Mouse (Mus musculus) CH12.LX (cell line): Measurements from ENCODE around the gene Psma5. TPM values are rescaled to one million over a fixed set of nuclear protein-coding genes. Genes with fewer than 3 reads are reported as not detected.

Source experiments
- DNase-seq: peaks from one replicate; pipeline ENCODE4 v3.0.0-alpha.2; 2013; ENCODE audit errors: extremely low read depth
- H3K27ac ChIP-seq: 2 replicates; pipeline ENCODE4 v1.5.1; 2012; ENCODE audit warnings: low read depth, mild to moderate bottlenecking, control low read depth, moderate library complexity; ENCODE audit not compliant: insufficient read depth
- H3K27me3 ChIP-seq: replicated peaks from 2 replicates; pipeline ENCODE3; 2012; ENCODE audit warnings: inconsistent platforms
- H3K36me3 ChIP-seq, 2 experiments: replicated peaks in 1 of 2; 2 replicates each; pipeline versions ENCODE3 to v1.6.1; 2012; ENCODE audit warnings: inconsistent platforms in 1 of 2, low read length in 1 of 2, mild to moderate bottlenecking in 1 of 2, mixed read lengths in 1 of 2, moderate library complexity in 1 of 2; ENCODE audit not compliant: control insufficient read depth in 1 of 2, insufficient read depth in 1 of 2
- H3K4me1 ChIP-seq, 2 experiments: 2 replicates each; pipeline ENCODE4 v1.6.1; 2012; ENCODE audit warnings: inconsistent platforms in 1 of 2, moderate library complexity in 1 of 2; ENCODE audit not compliant: insufficient read depth in 2 of 2, control insufficient read depth in 1 of 2
- H3K4me2 ChIP-seq: 2 replicates; pipeline ENCODE4 v1.6.1; 2012; ENCODE audit warnings: low read depth, mild to moderate bottlenecking, control low read depth; ENCODE audit not compliant: poor library complexity, insufficient read depth, severe bottlenecking
- H3K4me3 ChIP-seq, 3 experiments: fragments of 150-350 bp in 1 of 3; sonication (generic) in 1 of 3; replicated peaks in 1 of 3; 2 replicates each; pipeline versions ENCODE3 to v1.5.1; 2011 to 2012; ENCODE audit warnings: low read depth in 2 of 3, low read length in 2 of 3, mild to moderate bottlenecking in 2 of 3, moderate library complexity in 2 of 3, control low read depth in 1 of 3, improper control_type of control experiment in 1 of 3, inconsistent platforms in 1 of 3, mixed read lengths in 1 of 3; ENCODE audit not compliant: poor library complexity in 1 of 3
- H3K79me2 ChIP-seq: replicated peaks from 2 replicates; pipeline ENCODE4 v1.6.1; 2012; ENCODE audit warnings: mild to moderate bottlenecking, moderate library complexity; ENCODE audit not compliant: control insufficient read depth, poor library complexity, insufficient read depth, severe bottlenecking; ENCODE audit errors: extremely low read depth
- H3K9ac ChIP-seq: 2 replicates; pipeline ENCODE4 v1.6.1; 2012; ENCODE audit warnings: low read depth, mild to moderate bottlenecking, control low read depth, moderate library complexity; ENCODE audit not compliant: insufficient read depth
- H3K9me3 ChIP-seq: replicated peaks from 2 replicates; pipeline ENCODE3; 2012; ENCODE audit warnings: low read length, inconsistent platforms, mixed read lengths
- CHD2 ChIP-seq: IDR thresholded peaks from 2 replicates; pipeline ENCODE4 v1.6.1; 2011; ENCODE audit warnings: low read length, improper control_type of control experiment
- CTCF ChIP-seq, 2 experiments: IDR thresholded peaks in 1 of 2; conservative IDR thresholded peaks in 1 of 2; 2 replicates each; pipeline ENCODE4 v1.5.1; 2011 to 2012; ENCODE audit warnings: low read depth in 2 of 2, low read length in 2 of 2, improper control_type of control experiment in 1 of 2, inconsistent platforms in 1 of 2, mild to moderate bottlenecking in 1 of 2, moderate library complexity in 1 of 2
- GABPA ChIP-seq: IDR thresholded peaks from 2 replicates; pipeline ENCODE4 v1.6.1; 2012; ENCODE audit warnings: low read depth, low read length, improper control_type of control experiment, inconsistent platforms; ENCODE audit not compliant: insufficient replicate concordance
- JUN ChIP-seq: IDR thresholded peaks from 2 replicates; pipeline ENCODE4 v1.6.1; 2011; ENCODE audit warnings: low read depth, mild to moderate bottlenecking, low read length, improper control_type of control experiment, moderate library complexity; ENCODE audit not compliant: insufficient read depth
- MAFK ChIP-seq: IDR thresholded peaks from 2 replicates; pipeline ENCODE4 v1.6.1; 2011; ENCODE audit warnings: low read length, improper control_type of control experiment; ENCODE audit not compliant: insufficient replicate concordance
- MAX ChIP-seq: IDR thresholded peaks from 2 replicates; pipeline ENCODE4 v1.6.1; 2011; ENCODE audit warnings: low read length, improper control_type of control experiment
- MEF2A ChIP-seq: IDR thresholded peaks from 2 replicates; pipeline ENCODE4 v1.6.1; 2014; ENCODE audit warnings: low read depth, mild to moderate bottlenecking, inconsistent platforms, low read length, improper control_type of control experiment, borderline replicate concordance
- MXI1 ChIP-seq: IDR thresholded peaks from 2 replicates; pipeline ENCODE4 v1.6.1; 2011; ENCODE audit warnings: mild to moderate bottlenecking, low read depth, low read length, improper control_type of control experiment
- NELFE ChIP-seq: IDR thresholded peaks from 2 replicates; pipeline ENCODE4 v1.6.1; 2011; ENCODE audit warnings: low read depth, low read length, improper control_type of control experiment
- PAX5 ChIP-seq: IDR thresholded peaks from 2 replicates; pipeline ENCODE4 v1.6.1; 2012; ENCODE audit warnings: low read length, inconsistent platforms, mixed read lengths
- RAD21 ChIP-seq: IDR thresholded peaks from 2 replicates; pipeline ENCODE4 v1.6.1; 2011; ENCODE audit warnings: low read depth, mild to moderate bottlenecking, low read length, improper control_type of control experiment, moderate library complexity
- SIN3A ChIP-seq: IDR thresholded peaks from 2 replicates; pipeline ENCODE4 v1.6.1; 2012; ENCODE audit warnings: low read length, improper control_type of control experiment, inconsistent platforms
- SMC3 ChIP-seq: IDR thresholded peaks from 2 replicates; pipeline ENCODE4 v1.6.1; 2011; ENCODE audit warnings: low read depth, low read length, improper control_type of control experiment
- TBP ChIP-seq: conservative IDR thresholded peaks from 2 replicates; pipeline ENCODE4 v1.6.1; 2011; ENCODE audit warnings: low read depth, low read length, improper control_type of control experiment
- UBTF ChIP-seq: IDR thresholded peaks from 2 replicates; pipeline ENCODE4 v1.6.1; 2012; ENCODE audit warnings: low read depth, mild to moderate bottlenecking, inconsistent platforms, low read length, improper control_type of control experiment, moderate library complexity
- ZNF384 ChIP-seq: IDR thresholded peaks from 2 replicates; pipeline ENCODE4 v1.6.1; 2012; ENCODE audit warnings: low read depth, low read length, improper control_type of control experiment, inconsistent platforms
- dilution Hi-C: fragments of 300-500 bp; cut with MboI; formaldehyde crosslinking; loops from 2 replicates; pipeline ENCODE4 v1.14.3; 2020; ENCODE audit warnings: low sequenced_read_pairs; ENCODE audit not compliant: extremely low pct_unique_long_range_greater_than_20kb, extremely low pct_ligation_motif_present
- in situ Hi-C: fragments of 300-500 bp; cut with MboI; formaldehyde crosslinking; loops from 3 replicates; pipeline ENCODE4 v1.14.3; 2019; ENCODE audit warnings: low sequenced_read_pairs, low pct_ligation_motif_present, low pct_unique_long_range_greater_than_20kb, mixed read lengths
- polyA plus RNA-seq: library from polyadenylated mRNA; unstranded; fragments of >175 nt; gene quantifications from 2 replicates; pipeline ENCODE4 v1.2.1, GENCODE M21; 2012; ENCODE audit warnings: low read depth; ENCODE audit not compliant: insufficient read length
- total RNA-seq, 2 experiments: library from RNA; depleted of rRNA; stranded (reverse); fragments of 300-350 nt in 1 of 2; fragments of >200 nt in 1 of 2; gene quantifications; 2 replicates each; pipeline ENCODE4 v1.2.3; 2012 to 2014

The Psma5 gene
- total and polyA plus RNA-seq, 3 experiments = 245 to 341 (median 264) TPM

- Histone ChIP-seq H3K9me3 (no peaks in the 10 kb centered on the region), H3K4me3 (no peak overlapping the region), H3K27me3 (no peaks in the 10 kb centered on the region), H3K9ac (no peak overlapping the region), H3K4me2 (no peak overlapping the region), H3K36me3 (no peaks in the 10 kb centered on the region), H3K79me2 (no peaks in the 10 kb centered on the region), H3K27ac (no peak overlapping the region), H3K4me1 (peaks cover 0 to 20% of the 10 kb centered on the region in 2 experiments; a peak in 2 of 4 replicates)
- no peak for DNase-seq
- in situ Hi-C loops = no loop called here
- dilution Hi-C loops = no loop called here
- TF ChIP-seq MAX (0 out of 2 replicates have a peak, but pooled peaks have one; percentile 18), CTCF (conservative IDR thresholded peaks at IDR 0.05 in 1 of 2, IDR thresholded peaks at IDR 0.05 in 1 of 2; ENCODE audit: low read depth in 2 of 2, low read length in 2 of 2) (no peak)
These were observed 57.4 kb downstream of the Psma5 start for GRCm38 (mm10) chr3:108314038-108314675.

- H3K4me3 ChIP-seq = no peak overlapping the region
- no peak overlapping the region for H3K4me2 ChIP-seq
- TF ChIP-seq RAD21 (no peak), SIN3A (no peak), ZNF384 (no peak), MAX (no peak), UBTF (no peak), PAX5 (no peak)
- no peaks in the 10 kb centered on the region for H3K27me3 ChIP-seq
- DNase-seq = no peak
- in situ Hi-C loops (no loop called here), dilution Hi-C loops (no loop called here)
- H3K9me3 ChIP-seq = no peaks in the 10 kb centered on the region
- no peak overlapping the region for H3K27ac ChIP-seq
- no peaks in the 10 kb centered on the region for H3K79me2 ChIP-seq
- no peaks in the 10 kb centered on the region for H3K36me3 ChIP-seq
- H3K4me1 ChIP-seq = peaks cover 0 to 20% of the 10 kb centered on the region in 2 experiments; a peak in 2 of 4 replicates
- H3K9ac ChIP-seq = no peak overlapping the region
These were observed 61.8 kb downstream of the Psma5 start for GRCm38 (mm10) chr3:108318517-108318916.

- H3K36me3 ChIP-seq = no peaks in the 10 kb centered on the region
- DNase-seq = no peak
- in situ Hi-C loops = no loop called here
- H3K9me3 ChIP-seq = no peaks in the 10 kb centered on the region
- no peak overlapping the region for H3K27ac ChIP-seq
- no peaks in the 10 kb centered on the region for H3K79me2 ChIP-seq
- H3K9ac ChIP-seq = no peak overlapping the region
- TF ChIP-seq MXI1 (no peak), SMC3 (no peak), MAX (no peak), CTCF (conservative IDR thresholded peaks at IDR 0.05 in 1 of 2, IDR thresholded peaks at IDR 0.05 in 1 of 2; ENCODE audit: low read depth in 2 of 2, low read length in 2 of 2) (no peak), CHD2 (no peak), GABPA (no peak), MEF2A (no peak), ZNF384 (no peak), RAD21 (no peak), TBP (no peak), MAFK (no peak), JUN (no peak), NELFE (no peak)
- peaks cover 0 to 14% of the 10 kb centered on the region in 2 experiments; a peak in 2 of 4 replicates for H3K4me1 ChIP-seq
- no peaks in the 10 kb centered on the region for H3K27me3 ChIP-seq
- dilution Hi-C loops = no loop called here
- no peak overlapping the region for H3K4me3 ChIP-seq
- no peak overlapping the region for H3K4me2 ChIP-seq
These were observed 64.9 kb downstream of the Psma5 start for GRCm38 (mm10) chr3:108321671-108322070.
